Mouse (Mus musculus): Measurements from ENCODE around the gene Selenon. TPM values are rescaled to one million over a fixed set of nuclear protein-coding genes. Genes with fewer than 3 reads are reported as not detected.
A peak's percentile ranks its signal among the peaks of the same experiment; 100 is the strongest.

The Selenon gene
- total and polyA plus RNA-seq, 2 experiments from 2014 or later, result 9.1 to 22.8 TPM

- no peak overlapping the region; the same call in 1 of the 2 replicates for H3K27ac ChIP-seq (ENCODE audit: low read depth, low read length)
- WGBS, result 67% methylated on average over 24 of the region's 24 CpGs
- no peak overlapping the region for H3K9ac ChIP-seq (replicated peaks; ENCODE audit: low read length, poor library complexity, severe bottlenecking)
- H3K36me3 ChIP-seq (ENCODE audit: insufficient read depth, low read length), result no peaks in the 10 kb centered on the region
- no peak for TF ChIP-seq CTCF (IDR thresholded peaks at IDR 0.05)
- no peaks in the 10 kb centered on the region for H3K4me1 ChIP-seq (ENCODE audit: insufficient read depth, low read length)
- no peak overlapping the region for H3K4me3 ChIP-seq (ENCODE audit: low read depth, low read length)
- ATAC-seq (ENCODE audit: low FRiP score) (0 out of 2 replicates have a peak, but pooled peaks have one; percentile 17), DNase-seq (ENCODE audit: low spot score) (no peak)
- H3K27me3 ChIP-seq (ENCODE audit: insufficient read depth, low read length), result no peaks in the 10 kb centered on the region
- H3K4me2 ChIP-seq (ENCODE audit: low read depth, low read length, poor library complexity, severe bottlenecking), result no peak overlapping the region
- no peaks in the 10 kb centered on the region for H3K9me3 ChIP-seq (ENCODE audit: low read length)
Observed at GRCm38 (mm10) chr4:134572449-134573300, 20.7 kb upstream of the Selenon start.

- no peak; the same call in 1 of the 2 replicates for ATAC-seq (ENCODE audit: low FRiP score)
- peak; percentile 68 for DNase-seq (ENCODE audit: low spot score)
- TF ChIP-seq CTCF (IDR thresholded peaks at IDR 0.05), result no peak
- Histone ChIP-seq H3K9me3 (ENCODE audit: low read length) (no peaks in the 10 kb centered on the region), H3K9ac (replicated peaks; ENCODE audit: low read length, poor library complexity, severe bottlenecking) (no peak overlapping the region), H3K4me2 (ENCODE audit: low read depth, low read length, poor library complexity, severe bottlenecking) (no peak overlapping the region), H3K4me3 (ENCODE audit: low read depth, low read length) (no peak overlapping the region), H3K4me1 (ENCODE audit: insufficient read depth, low read length) (no peaks in the 10 kb centered on the region), H3K27me3 (ENCODE audit: insufficient read depth, low read length) (no peaks in the 10 kb centered on the region), H3K36me3 (ENCODE audit: insufficient read depth, low read length) (no peaks in the 10 kb centered on the region), H3K27ac (ENCODE audit: low read depth, low read length) (no peak overlapping the region)
- 56% methylated on average over 14 of the region's 14 CpGs for WGBS
Observed at GRCm38 (mm10) chr4:134570704-134571451, 18.9 kb upstream of the Selenon start.

- no peak overlapping the region for H3K4me3 ChIP-seq (ENCODE audit: low read depth, low read length)
- no peak overlapping the region for H3K4me2 ChIP-seq (ENCODE audit: low read depth, low read length, poor library complexity, severe bottlenecking)
- TF ChIP-seq CTCF (IDR thresholded peaks at IDR 0.05), result no peak
- H3K4me1 ChIP-seq (ENCODE audit: insufficient read depth, low read length), result no peaks in the 10 kb centered on the region
- ATAC-seq (ENCODE audit: low FRiP score) (no peak), DNase-seq (ENCODE audit: low spot score) (no peak)
- no peaks in the 10 kb centered on the region for H3K9me3 ChIP-seq (ENCODE audit: low read length)
- no peaks in the 10 kb centered on the region; the same call in 1 of the 2 replicates for H3K36me3 ChIP-seq (ENCODE audit: insufficient read depth, low read length)
- H3K27me3 ChIP-seq (ENCODE audit: insufficient read depth, low read length), result no peaks in the 10 kb centered on the region
- 81% methylated on average over 8 of the region's 8 CpGs for WGBS
- H3K9ac ChIP-seq (replicated peaks; ENCODE audit: low read length, poor library complexity, severe bottlenecking), result no peak overlapping the region
- H3K27ac ChIP-seq (ENCODE audit: low read depth, low read length), result no peak overlapping the region
Observed at GRCm38 (mm10) chr4:134569831-134570230, 17.9 kb upstream of the Selenon start.

- Histone ChIP-seq H3K4me2 (ENCODE audit: low read depth, low read length, poor library complexity, severe bottlenecking) (no peak overlapping the region), H3K4me3 (ENCODE audit: low read depth, low read length) (no peak overlapping the region), H3K36me3 (ENCODE audit: insufficient read depth, low read length) (no peaks in the 10 kb centered on the region; the same call in 1 of the 2 replicates), H3K4me1 (ENCODE audit: insufficient read depth, low read length) (no peaks in the 10 kb centered on the region), H3K9ac (replicated peaks; ENCODE audit: low read length, poor library complexity, severe bottlenecking) (no peak overlapping the region), H3K9me3 (ENCODE audit: low read length) (no peaks in the 10 kb centered on the region), H3K27ac (ENCODE audit: low read depth, low read length) (no peak overlapping the region), H3K27me3 (ENCODE audit: insufficient read depth, low read length) (no peaks in the 10 kb centered on the region)
- ATAC-seq (ENCODE audit: low FRiP score) (no peak), DNase-seq (ENCODE audit: low spot score) (no peak)
- TF ChIP-seq CTCF (IDR thresholded peaks at IDR 0.05), result peak; percentile 69
- 80% methylated on average over 6 of the region's 6 CpGs for WGBS
Observed at GRCm38 (mm10) chr4:134569205-134569604, 17.2 kb upstream of the Selenon start.

GRCm38 (mm10) chr4:134567377-134568226 lies 15.6 kb upstream of the Selenon start:
- 24% methylated on average over 19 of the region's 19 CpGs for WGBS
- Histone ChIP-seq H3K36me3 (ENCODE audit: insufficient read depth, low read length) (no peaks in the 10 kb centered on the region; the same call in none of the 2 replicates), H3K27ac (ENCODE audit: low read depth, low read length) (no peak overlapping the region), H3K9ac (replicated peaks; ENCODE audit: low read length, poor library complexity, severe bottlenecking) (no peak overlapping the region), H3K4me3 (ENCODE audit: low read depth, low read length) (no peak overlapping the region), H3K9me3 (ENCODE audit: low read length) (no peaks in the 10 kb centered on the region), H3K4me2 (ENCODE audit: low read depth, low read length, poor library complexity, severe bottlenecking) (no peak overlapping the region), H3K4me1 (ENCODE audit: insufficient read depth, low read length) (no peaks in the 10 kb centered on the region), H3K27me3 (ENCODE audit: insufficient read depth, low read length) (no peaks in the 10 kb centered on the region)
- no peak for TF ChIP-seq CTCF (IDR thresholded peaks at IDR 0.05)
- ATAC-seq (ENCODE audit: low FRiP score), result peak; percentile 72
- DNase-seq (ENCODE audit: low spot score), result peak; percentile 87

All from midbrain, postnatal 0 days (tissue).